Mouse (Mus musculus): ENCODE measurements around the gene Endog. TPM values are rescaled to one million over a fixed set of nuclear protein-coding genes. Genes with fewer than 3 reads are reported as not detected.
"Not testable (repeated sequence)": the region's sequence is repeated elsewhere in the genome, so short reads cannot be mapped to it uniquely, and the experiment has no call there.

Endog gene
- 10 to 100 TPM; 18.7 to 28.3 (median 21.4) TPM for total RNA-seq (2022)

GRCm38 (mm10) chr2:30171371-30171996, at the start of gene Endog:
Endog (plus strand) TSS chr2:30171493.
- DNase-seq (ENCODE audit: low spot score in 2 of 2) = peak; percentile 89 to 90

DNA sequence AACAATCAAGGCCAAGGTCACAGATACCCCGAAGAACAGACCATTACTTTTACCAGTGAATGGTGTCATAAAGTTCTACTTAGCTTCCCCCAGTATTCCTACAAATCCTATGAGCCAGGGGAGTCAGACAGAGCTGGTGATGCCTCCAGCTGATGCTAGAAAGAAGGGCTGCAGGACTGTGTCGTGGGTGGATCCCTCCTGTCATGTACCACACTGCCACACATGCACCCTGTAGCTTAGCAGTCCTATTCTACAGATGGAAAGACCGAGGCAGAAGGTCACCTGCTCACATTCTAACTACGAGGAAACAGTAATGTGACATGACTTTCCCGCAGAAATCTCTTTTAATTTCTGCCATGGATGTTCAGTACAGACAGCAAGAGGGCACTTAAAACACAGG, 48.5 kb upstream of the Endog start:
- DNase-seq (ENCODE audit: low spot score in 2 of 2) = peak in 1 of 2 experiments; percentile 47

GRCm38 (mm10) chr2:30123729-30124471, 47.4 kb upstream of the Endog start:
- peak in 1 of 2 experiments; percentile 43 for DNase-seq (ENCODE audit: low spot score in 2 of 2)

GRCm38 (mm10) chr2:30124472-30125274, 46.6 kb upstream of the Endog start, which contains the start of gene Zer1:
Zer1 (minus strand) TSS chr2:30124585.
- DNase-seq (ENCODE audit: low spot score in 2 of 2) = peak; percentile 93 to 94

DNA sequence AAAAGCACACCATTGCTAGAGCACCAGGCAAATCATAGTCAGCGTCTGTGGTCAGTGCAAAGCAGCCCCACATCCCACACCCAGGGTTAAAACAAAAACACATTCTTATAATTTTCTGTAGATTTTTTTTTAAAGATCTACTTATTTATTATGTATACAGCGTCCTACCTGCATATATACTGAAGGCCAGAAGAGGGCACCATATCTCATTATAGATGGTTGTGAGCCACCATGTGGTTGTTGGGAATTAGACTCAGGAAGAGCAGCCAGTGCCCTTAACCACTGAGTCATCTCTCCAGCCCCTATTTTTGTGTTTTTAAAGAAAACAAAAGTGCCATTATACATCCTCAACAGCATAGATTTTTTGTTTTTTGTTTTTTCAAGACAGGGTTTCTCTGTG, 42.5 kb upstream of the Endog start:
- no peak for DNase-seq (ENCODE audit: low spot score in 2 of 2)

- DNase-seq (ENCODE audit: low spot score in 2 of 2) = no peak
These were observed 41.1 kb upstream of the Endog start for GRCm38 (mm10) chr2:30130156-30130555.

DNA sequence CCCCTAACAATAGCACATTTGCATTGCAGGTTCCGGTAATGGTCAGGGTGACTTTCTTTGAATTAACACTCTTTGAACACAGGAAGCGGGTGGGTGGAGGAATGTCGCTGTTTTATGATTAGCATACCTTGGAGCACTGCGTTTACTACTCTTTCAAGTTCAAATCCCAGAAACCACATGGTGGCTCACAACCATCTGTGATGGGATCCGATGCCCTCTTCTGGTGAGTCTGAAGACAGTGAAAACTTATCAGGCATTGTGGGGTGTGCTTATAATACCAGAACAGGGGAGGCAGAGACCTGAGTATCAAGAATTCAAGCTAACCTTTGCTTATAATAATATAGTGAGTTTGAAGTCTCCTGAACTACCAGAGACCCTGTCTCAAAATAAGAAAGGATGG, 40.1 kb upstream of the Endog start:
- not testable (repeated sequence) for DNase-seq (ENCODE audit: low spot score in 2 of 2)

GRCm38 (mm10) chr2:30132801-30133612, 38.3 kb upstream of the Endog start:
- no peak for DNase-seq (ENCODE audit: low spot score in 2 of 2)

- DNase-seq (ENCODE audit: low spot score in 2 of 2) = peak; percentile 95 to 97
These were observed 37.5 kb upstream of the Endog start, which contains the start of gene Tbc1d13 for GRCm38 (mm10) chr2:30133613-30134377. Tbc1d13 (plus strand) TSS chr2:30133746.

GRCm38 (mm10) chr2:30134378-30134711, 36.9 kb upstream of the Endog start:
- no peak for DNase-seq (ENCODE audit: low spot score in 2 of 2)

DNA sequence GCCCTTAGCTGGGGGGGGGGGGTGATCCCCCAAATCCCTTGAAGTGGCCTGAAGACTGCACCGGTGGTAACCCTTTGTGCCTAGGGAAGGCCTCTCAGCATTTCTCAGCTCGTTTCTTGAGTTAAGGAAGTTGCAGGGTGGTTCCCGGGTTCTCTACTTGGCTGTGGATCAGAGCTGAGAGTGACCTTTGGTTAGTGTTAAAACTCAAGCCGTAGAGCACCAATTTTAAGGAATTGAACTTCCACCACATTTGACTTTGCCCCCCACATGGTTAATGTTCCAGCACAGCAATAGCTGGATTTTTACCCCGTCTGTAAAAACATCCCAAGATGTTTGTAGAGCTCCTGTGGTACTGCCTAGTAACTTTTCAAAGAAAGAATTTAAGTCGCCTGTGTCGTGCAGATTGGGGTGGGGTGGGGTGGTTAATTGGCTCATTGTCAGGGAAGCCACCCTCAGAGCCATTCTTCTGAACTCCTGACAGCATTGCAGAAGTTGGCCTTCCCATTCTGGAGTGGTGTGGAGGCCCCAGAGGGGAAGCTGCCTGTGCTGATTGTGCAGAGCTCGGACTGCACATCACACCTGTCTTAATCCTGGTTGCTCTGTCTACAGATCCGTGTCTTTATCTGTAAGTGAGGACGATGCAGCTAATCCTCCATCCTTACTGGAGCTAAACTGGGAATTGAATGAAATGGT, 36.2 kb upstream of the Endog start:
- DNase-seq (ENCODE audit: low spot score in 2 of 2) = no peak

- DNase-seq (ENCODE audit: low spot score in 2 of 2) = no peak
These were observed 34.8 kb upstream of the Endog start for GRCm38 (mm10) chr2:30136458-30136857.

GRCm38 (mm10) chr2:30140021-30140420, 31.3 kb upstream of the Endog start:
- DNase-seq (ENCODE audit: low spot score in 2 of 2) = not testable (repeated sequence)

- DNase-seq (ENCODE audit: low spot score in 2 of 2) = no peak
These were observed 26.9 kb upstream of the Endog start for GRCm38 (mm10) chr2:30144436-30144835.

DNA sequence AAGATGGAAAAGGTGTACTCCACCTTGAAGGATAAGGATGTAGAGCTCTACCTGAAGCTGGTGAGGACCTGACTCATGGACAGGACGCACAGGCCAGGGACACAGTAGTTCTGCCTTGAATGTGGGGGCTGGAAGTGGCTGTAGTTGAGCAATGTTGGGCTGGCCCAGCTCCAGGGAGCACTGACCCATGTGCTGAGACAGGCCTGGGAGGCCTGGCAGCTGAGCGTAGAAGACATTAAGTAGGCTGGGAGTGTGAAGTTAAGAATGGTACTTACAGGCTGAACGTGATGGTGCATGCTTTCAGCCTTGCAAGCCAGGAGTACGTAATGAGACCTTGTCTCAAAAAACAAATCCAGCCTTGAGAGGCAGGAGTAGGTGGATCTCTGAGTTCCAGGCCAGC, 23.8 kb upstream of the Endog start:
- no peak for DNase-seq (ENCODE audit: low spot score in 2 of 2)

DNA sequence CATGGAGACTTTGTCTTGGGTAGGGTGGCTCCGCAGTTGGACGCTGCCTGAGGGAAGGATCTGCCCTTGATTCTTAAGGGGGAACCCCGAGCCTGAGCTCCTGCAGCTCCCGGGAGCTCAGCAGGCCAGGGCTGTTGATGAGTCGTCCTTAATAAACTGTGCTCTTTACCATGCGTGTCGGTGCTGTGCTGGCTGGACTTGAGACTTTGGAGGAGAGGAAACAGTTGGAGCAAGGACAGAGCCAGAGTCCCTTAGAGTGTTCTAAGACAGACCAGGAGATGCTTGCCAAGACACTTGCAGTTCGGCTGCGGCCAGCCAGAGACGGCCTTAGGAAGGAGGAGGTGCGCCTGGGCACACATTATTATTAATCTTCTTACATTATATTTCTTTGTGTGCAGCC, 19.5 kb upstream of the Endog start:
- no peak for DNase-seq (ENCODE audit: low spot score in 2 of 2)

- DNase-seq (ENCODE audit: low spot score in 2 of 2) = no peak
These were observed 18.7 kb upstream of the Endog start for GRCm38 (mm10) chr2:30152616-30153015.

GRCm38 (mm10) chr2:30159871-30160270, 11.4 kb upstream of the Endog start:
- DNase-seq (ENCODE audit: low spot score in 2 of 2) = not testable (repeated sequence)

- no peak for DNase-seq (ENCODE audit: low spot score in 2 of 2)
These were observed 9.5 kb upstream of the Endog start for GRCm38 (mm10) chr2:30161809-30162208.

Measured in layer of hippocampus, adult 8-10 months (tissue).